Mouse (Mus musculus): ENCODE results near the gene C1qtnf6.

The C1qtnf6 gene

DNA sequence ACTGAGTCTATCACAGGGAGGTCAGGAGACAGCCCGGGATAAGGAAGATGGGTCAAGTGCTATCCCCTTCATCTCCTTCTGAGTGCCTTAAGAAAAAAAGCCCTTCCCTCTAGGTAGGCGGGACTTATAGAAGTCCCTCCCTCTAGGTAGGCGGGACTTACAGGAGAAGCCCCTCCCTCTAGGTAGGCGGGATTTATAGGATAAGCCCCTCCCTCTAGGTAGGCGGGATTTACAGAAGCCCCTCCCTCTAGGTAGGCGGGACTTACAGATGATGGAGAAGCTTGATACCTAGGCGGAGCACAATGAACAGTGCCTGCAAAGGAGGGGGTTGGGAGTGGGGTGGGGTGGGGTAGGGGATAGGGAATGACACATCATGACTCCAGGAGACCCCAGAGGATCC, 51.1 kb downstream of the C1qtnf6 start:
- DNase-seq (ENCODE audit: low spot score): no peak

DNA sequence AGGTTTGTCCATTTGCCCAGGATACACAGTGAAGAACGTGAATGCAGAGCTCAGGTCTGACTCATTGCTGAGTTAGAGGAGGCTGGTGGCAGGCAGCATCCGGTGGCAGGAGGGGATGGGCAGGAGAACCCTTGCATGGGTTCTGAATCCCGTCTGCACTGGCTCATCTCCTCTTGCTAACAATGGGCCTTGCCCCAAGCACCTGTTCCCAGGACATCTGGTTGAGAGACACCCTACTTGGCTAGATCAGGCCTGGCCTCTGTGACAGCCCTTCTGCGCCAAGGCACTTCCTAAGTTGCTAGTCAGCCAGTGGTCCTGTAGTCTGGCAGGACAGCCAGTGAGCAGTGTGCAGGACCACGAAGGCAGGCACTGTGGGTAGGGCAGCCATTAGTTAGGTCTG, 51.7 kb downstream of the C1qtnf6 start:
- no peak for DNase-seq (ENCODE audit: low spot score)

GRCm38 (mm10) chr15:78478073-78478472, 53.1 kb downstream of the C1qtnf6 start:
- no peak for DNase-seq (ENCODE audit: low spot score)

DNA sequence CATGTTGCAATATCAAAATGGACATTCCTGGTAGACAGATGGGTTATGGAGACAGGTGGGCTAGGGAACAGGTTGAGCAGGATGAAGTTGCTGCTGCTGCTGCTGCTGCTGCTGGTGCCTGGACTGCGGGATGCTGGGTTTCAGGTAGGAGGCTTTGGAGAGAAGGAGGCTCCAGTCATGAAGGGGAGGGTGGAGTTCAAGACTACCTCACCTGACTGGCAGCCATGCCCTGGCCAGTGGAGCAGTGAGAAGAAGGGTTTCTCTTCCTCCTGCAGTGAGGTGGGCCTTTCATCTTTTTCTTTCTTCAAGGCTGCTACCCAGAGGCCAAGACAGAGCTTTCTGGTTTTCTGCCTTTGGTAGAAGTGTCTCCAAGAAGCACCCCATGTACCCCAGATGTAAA, 54.3 kb downstream of the C1qtnf6 start:
- no peak for DNase-seq (ENCODE audit: low spot score)

- no peak for DNase-seq (ENCODE audit: low spot score)
Observed at GRCm38 (mm10) chr15:78475604-78476031, 55.6 kb downstream of the C1qtnf6 start.

DNA sequence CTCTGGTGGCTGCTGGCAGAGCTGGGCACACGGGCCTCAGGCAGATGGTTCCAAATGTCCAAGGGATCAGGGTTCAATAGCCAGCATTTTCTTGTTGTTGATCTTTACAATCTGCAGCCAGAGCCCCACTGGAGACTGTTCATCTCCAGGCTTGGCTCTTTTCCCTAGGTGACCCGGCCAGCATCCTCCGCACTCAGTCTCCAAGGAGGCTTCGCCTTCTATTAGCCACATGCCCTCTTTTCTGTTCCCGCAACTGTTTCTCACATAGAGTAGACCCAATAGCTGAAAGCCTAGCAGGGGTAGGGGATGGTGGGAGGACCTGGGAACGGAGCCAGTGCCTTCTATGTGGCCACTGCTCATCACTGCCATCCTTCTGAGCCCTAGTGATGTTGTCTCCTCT, 57.8 kb downstream of the C1qtnf6 start:
- no peak for DNase-seq (ENCODE audit: low spot score)
